Mouse (Mus musculus) megakaryocyte, embryonic 14.5 days (primary cell): ENCODE results near the gene Ap2a1.

Experiments used
- FLI1 ChIP-seq: IDR thresholded peaks from 2 replicates; pipeline ENCODE4 v1.6.1; 2012; ENCODE audit warnings: low read length, inconsistent platforms, mixed read lengths
- GATA1 ChIP-seq: IDR thresholded peaks from 3 replicates; pipeline ENCODE4 v1.6.1; 2012; ENCODE audit warnings: mixed read lengths, low read length, inconsistent platforms, borderline replicate concordance

GRCm38 (mm10) chr7:44864595-44865542, 64.4 kb downstream of the Ap2a1 start:
- no peak for TF ChIP-seq GATA1
- TF ChIP-seq FLI1: no peak
